ENCODE assay signal across 8 mouse cellular contexts in genomic region chr2:158768771-158769170, GRCm38 (mm10). TPM values are rescaled to one million over a fixed set of nuclear protein-coding genes. Genes with fewer than 3 reads are reported as not detected.
DNase-seq lines count a peak whose midpoint lies in the region; ATAC-seq and TF ChIP-seq lines count a peak whose summit lies in the region.

No protein-coding gene starts in this region.

- peaks cover 24% of the 10 kb centered on the region for H3K36me3 ChIP-seq in megakaryocyte, embryonic 14.5 days (replicated peaks; ENCODE audit: low read length)
- H3K36me3 ChIP-seq in embryonic facial prominence, embryonic 14.5 days (ENCODE audit: control insufficient read depth, insufficient read depth, low read length) = 0 out of 2 replicates have a peak, but pooled peaks cover 4% of the 10 kb centered on the region
- H3K36me3 ChIP-seq in limb, embryonic 14.5 days (ENCODE audit: control insufficient read depth, insufficient read depth, low read length) = 0 out of 2 replicates have a peak, but pooled peaks cover 9% of the 10 kb centered on the region
- H3K36me3 ChIP-seq in stomach, embryonic 14.5 days (ENCODE audit: control insufficient read depth, insufficient read depth, low read length) = peaks cover 5% of the 10 kb centered on the region; the same call in 1 of the 2 replicates

- H3K4me3 ChIP-seq in megakaryocyte, embryonic 14.5 days (replicated peaks) = peak overlapping the region; percentile 94
- peak overlapping the region; percentile 73 for H3K4me3 ChIP-seq in embryonic facial prominence, embryonic 14.5 days (ENCODE audit: low read depth, low read length)
- H3K4me3 ChIP-seq in limb, embryonic 14.5 days (replicated peaks; ENCODE audit: low read length) = peak overlapping the region; percentile 75
- H3K4me3 ChIP-seq in stomach, embryonic 14.5 days (ENCODE audit: low read depth, low read length) = peak overlapping the region; percentile 75

- H3K27ac ChIP-seq in embryonic facial prominence, embryonic 14.5 days (replicated peaks; ENCODE audit: low read depth, low read length) = no peak overlapping the region
- no peak overlapping the region for H3K27ac ChIP-seq in limb, embryonic 14.5 days (replicated peaks; ENCODE audit: low read depth, low read length)
- H3K27ac ChIP-seq in stomach, embryonic 14.5 days (ENCODE audit: low read length) = no peak overlapping the region; the same call in 1 of the 2 replicates

- no peak for DNase-seq in embryonic facial prominence, embryonic 14.5 days (ENCODE audit: low spot score)
- no peak for DNase-seq in limb, embryonic 14.5 days (ENCODE audit: low spot score)
- no peak for DNase-seq in right cerebral cortex, postnatal 25 days
- no peak for DNase-seq in cerebellum, postnatal 14 days
- no peak for DNase-seq in lung, postnatal 25 days (ENCODE audit: low spot score)

- no peak for ATAC-seq in megakaryocyte, adult 5-6 weeks (ENCODE audit: poor library complexity, severe bottlenecking)
- no peak for ATAC-seq in embryonic facial prominence, embryonic 14.5 days (ENCODE audit: low read depth)
- ATAC-seq in limb, embryonic 14.5 days (ENCODE audit: low FRiP score, low read depth) = no peak
- peak; percentile 43 for ATAC-seq in stomach, embryonic 14.5 days (ENCODE audit: insufficient number of reproducible peaks, insufficient read depth, low FRiP score, low read depth)

- no peak for TF ChIP-seq POLR2A in limb, embryonic 14.5 days (IDR thresholded peaks at IDR 0.05; ENCODE audit: borderline replicate concordance, extremely low read depth, insufficient read depth, insufficient read length)

- no peaks in the 10 kb centered on the region for H3K9me3 ChIP-seq in megakaryocyte, embryonic 14.5 days
- H3K9me3 ChIP-seq in embryonic facial prominence, embryonic 14.5 days (ENCODE audit: control insufficient read depth, low read length) = no peaks in the 10 kb centered on the region
- H3K9me3 ChIP-seq in limb, embryonic 14.5 days (ENCODE audit: control insufficient read depth, low read length) = no peaks in the 10 kb centered on the region
- H3K9me3 ChIP-seq in stomach, embryonic 14.5 days (ENCODE audit: control insufficient read depth, low read depth, low read length) = no peaks in the 10 kb centered on the region

- peaks cover 52% of the 10 kb centered on the region for H3K4me1 ChIP-seq in megakaryocyte, embryonic 14.5 days
- H3K4me1 ChIP-seq in embryonic facial prominence, embryonic 14.5 days (ENCODE audit: control insufficient read depth, insufficient read depth, low read length) = peaks cover 34% of the 10 kb centered on the region
- H3K4me1 ChIP-seq in limb, embryonic 14.5 days (ENCODE audit: control insufficient read depth, insufficient read depth, low read length) = peaks cover 33% of the 10 kb centered on the region
- peaks cover 35% of the 10 kb centered on the region for H3K4me1 ChIP-seq in stomach, embryonic 14.5 days (ENCODE audit: control insufficient read depth, insufficient read depth, low read length)

- WGBS in embryonic facial prominence, embryonic 14.5 days = 4% methylated on average over 5 of the region's 5 CpGs
- 10% methylated on average over 5 of the region's 5 CpGs for WGBS in limb, embryonic 14.5 days
- WGBS in stomach, embryonic 14.5 days = 3% methylated on average over 5 of the region's 5 CpGs

- H3K27me3 ChIP-seq in megakaryocyte, embryonic 14.5 days (replicated peaks) = peaks cover 5% of the 10 kb centered on the region
- no peaks in the 10 kb centered on the region for H3K27me3 ChIP-seq in embryonic facial prominence, embryonic 14.5 days (replicated peaks; ENCODE audit: control insufficient read depth, insufficient read depth, low read length)
- H3K27me3 ChIP-seq in limb, embryonic 14.5 days (ENCODE audit: control insufficient read depth, insufficient read depth, low read length) = no peaks in the 10 kb centered on the region
- no peaks in the 10 kb centered on the region for H3K27me3 ChIP-seq in stomach, embryonic 14.5 days (ENCODE audit: control insufficient read depth, insufficient read depth, low read length)

- peak overlapping the region; percentile 75 for H3K9ac ChIP-seq in embryonic facial prominence, embryonic 14.5 days (ENCODE audit: low read depth, low read length)
- H3K9ac ChIP-seq in limb, embryonic 14.5 days (ENCODE audit: low read depth, low read length, severe bottlenecking) = peak overlapping the region; percentile 72
- peak overlapping the region; percentile 72; the same call in 1 of the 2 replicates for H3K9ac ChIP-seq in stomach, embryonic 14.5 days (replicated peaks; ENCODE audit: low read depth, low read length)

- peak overlapping the region; percentile 97 for H3K4me2 ChIP-seq in embryonic facial prominence, embryonic 14.5 days (ENCODE audit: low read depth, low read length)
- peak overlapping the region; percentile 96 for H3K4me2 ChIP-seq in limb, embryonic 14.5 days (replicated peaks; ENCODE audit: low read depth, low read length, severe bottlenecking)
- peak overlapping the region; percentile 95 for H3K4me2 ChIP-seq in stomach, embryonic 14.5 days (replicated peaks; ENCODE audit: low read depth, low read length)

RNA-seq across cellular contexts. Expression of gene Fam83d, which starts 0.9 kb away (rescaled TPM):
- 2.7 and 2.8 TPM in 2 replicates for polyA plus RNA-seq in megakaryocyte, embryonic 14.5 days (2012; ENCODE audit: insufficient read depth, low replicate concordance)
- 9.5 and 10.3 TPM in 2 replicates for total RNA-seq in megakaryocyte, adult 5-6 weeks (2015)
- total RNA-seq in megakaryocyte, adult 5-6 weeks (2017) = 8.1 and 10.6 TPM in 2 replicates
- polyA plus RNA-seq in embryonic facial prominence, embryonic 14.5 days (2014; fragmentation: Nextera tagmentation; extraction: Ambion mirVana) = 30.7 and 37.9 TPM in 2 replicates
- polyA plus RNA-seq in limb, embryonic 14.5 days (2012; rRNA removed) = 38.5 and 48.6 TPM in 2 replicates
- 35.0 and 39.7 TPM in 2 replicates for polyA plus RNA-seq in limb, embryonic 14.5 days (2014; fragmentation: Nextera tagmentation; extraction: Ambion mirVana)
- 46.3 and 50.4 TPM in 2 replicates for polyA plus RNA-seq in stomach, embryonic 14.5 days (2014; fragmentation: Nextera tagmentation; extraction: Ambion mirVana)

RNA-seq across cellular contexts. Expression of gene Dhx35, which starts 25.8 kb away (rescaled TPM):
- 3.9 and 5.3 TPM in 2 replicates for polyA plus RNA-seq in megakaryocyte, embryonic 14.5 days (2012; ENCODE audit: insufficient read depth, low replicate concordance)
- total RNA-seq in megakaryocyte, adult 5-6 weeks (2015) = 8.4 and 12.4 TPM in 2 replicates
- 10.2 and 10.4 TPM in 2 replicates for total RNA-seq in megakaryocyte, adult 5-6 weeks (2017)
- 10.4 and 13.1 TPM in 2 replicates for polyA plus RNA-seq in embryonic facial prominence, embryonic 14.5 days (2014; fragmentation: Nextera tagmentation; extraction: Ambion mirVana)
- 24.2 and 29.5 TPM in 2 replicates for polyA plus RNA-seq in limb, embryonic 14.5 days (2012; rRNA removed)
- polyA plus RNA-seq in limb, embryonic 14.5 days (2014; fragmentation: Nextera tagmentation; extraction: Ambion mirVana) = 12.3 and 13.7 TPM in 2 replicates
- polyA plus RNA-seq in stomach, embryonic 14.5 days (2014; fragmentation: Nextera tagmentation; extraction: Ambion mirVana) = 16.0 and 16.4 TPM in 2 replicates
